Mouse (Mus musculus) heart, embryonic 12.5 days (tissue): Measurements from ENCODE around the gene Slc45a1. TPM values are rescaled to one million over a fixed set of nuclear protein-coding genes. Genes with fewer than 3 reads are reported as not detected.

Experiments
- ATAC-seq: fragments of 200-750 bp; cut with Nextera tagmentation; 2 replicates; pipeline ENCODE4 v1.8.0; 2017; ENCODE audit warnings: moderate TSS enrichment, moderate library complexity; ENCODE audit not compliant: insufficient number of reproducible peaks, low FRiP score
- H3K27ac ChIP-seq: fragments of 300-500 bp; sonication (generic); 2 replicates; pipeline ENCODE4 v1.5.1; 2016; ENCODE audit warnings: mild to moderate bottlenecking, moderate library complexity; ENCODE audit not compliant: poor library complexity, severe bottlenecking
- H3K27me3 ChIP-seq: fragments of 300-500 bp; sonication (generic); replicated peaks from 2 replicates; pipeline ENCODE4 v1.6.1; 2016; ENCODE audit warnings: mild to moderate bottlenecking, moderate library complexity
- H3K36me3 ChIP-seq: fragments of 300-500 bp; sonication (generic); 2 replicates; pipeline ENCODE4 v1.6.1; 2016; ENCODE audit warnings: mild to moderate bottlenecking, moderate library complexity
- H3K4me1 ChIP-seq: fragments of 300-500 bp; sonication (generic); replicated peaks from 2 replicates; pipeline ENCODE4 v1.6.1; 2016; ENCODE audit warnings: mild to moderate bottlenecking
- H3K4me2 ChIP-seq: fragments of 300-500 bp; sonication (generic); 2 replicates; pipeline ENCODE4 v1.6.1; 2016; ENCODE audit warnings: mild to moderate bottlenecking, moderate library complexity
- H3K4me3 ChIP-seq: fragments of 300-500 bp; sonication (generic); 2 replicates; pipeline ENCODE4 v1.5.1; 2016; ENCODE audit warnings: mild to moderate bottlenecking
- H3K9ac ChIP-seq: fragments of 300-500 bp; sonication (generic); 2 replicates; pipeline ENCODE4 v1.6.1; 2016; ENCODE audit warnings: mild to moderate bottlenecking, moderate library complexity
- H3K9me3 ChIP-seq: fragments of 300-500 bp; sonication (generic); replicated peaks from 2 replicates; pipeline ENCODE4 v1.6.1; 2016; ENCODE audit warnings: mild to moderate bottlenecking, moderate library complexity
- WGBS: fragments of 180-500 bp; shearing (Covaris S2); methylation state at CpG from one replicate; pipeline ENCODE4 v1.1.7; 2016; 5-methylcytosine and 5-hydroxymethylcytosine counted together
- polyA plus RNA-seq: library from polyadenylated mRNA; unstranded; fragments of >200 nt; fragmentation: Nextera tagmentation; extraction: Ambion mirVana; gene quantifications from 2 replicates; pipeline ENCODE4 v1.2.1, GENCODE M21; 2016

Slc45a1 gene
- polyA plus RNA-seq, 1 experiment from 2014 or later: not detected

- Histone ChIP-seq H3K9me3 (no peaks in the 10 kb centered on the region), H3K27ac (peak overlapping the region; percentile 11; the same call in 1 of the 2 replicates), H3K27me3 (no peaks in the 10 kb centered on the region), H3K9ac (0 out of 2 replicates have a peak overlapping the region, but pooled peaks have one; percentile 20), H3K4me3 (no peak overlapping the region), H3K4me2 (no peak overlapping the region), H3K36me3 (no peaks in the 10 kb centered on the region), H3K4me1 (peaks cover 67% of the 10 kb centered on the region)
- 55% methylated on average over 3 of the region's 3 CpGs for WGBS
- ATAC-seq: no peak
These were observed 61.2 kb downstream of the Slc45a1 start for GRCm38 (mm10) chr4:150590621-150591282.

GRCm38 (mm10) chr4:150588300-150588621, 63.7 kb downstream of the Slc45a1 start:
- Histone ChIP-seq H3K9ac (no peak overlapping the region), H3K27me3 (no peaks in the 10 kb centered on the region), H3K4me3 (no peak overlapping the region), H3K4me2 (no peak overlapping the region), H3K27ac (no peak overlapping the region), H3K9me3 (no peaks in the 10 kb centered on the region), H3K4me1 (peaks cover 74% of the 10 kb centered on the region), H3K36me3 (no peaks in the 10 kb centered on the region)
- WGBS: 69% methylated on average over 2 of the region's 2 CpGs
- ATAC-seq: no peak

- WGBS: 75% methylated on average over 8 of the region's 8 CpGs
- no peak overlapping the region for H3K4me2 ChIP-seq
- no peaks in the 10 kb centered on the region for H3K27me3 ChIP-seq
- ATAC-seq: no peak
- no peaks in the 10 kb centered on the region for H3K36me3 ChIP-seq
- no peak overlapping the region for H3K27ac ChIP-seq
- H3K9ac ChIP-seq: no peak overlapping the region
- no peak overlapping the region for H3K4me3 ChIP-seq
- no peaks in the 10 kb centered on the region for H3K9me3 ChIP-seq
- peaks cover 78% of the 10 kb centered on the region for H3K4me1 ChIP-seq
These were observed 64.2 kb downstream of the Slc45a1 start for GRCm38 (mm10) chr4:150587597-150588299.

GRCm38 (mm10) chr4:150586275-150586674, 65.7 kb downstream of the Slc45a1 start:
- 80% methylated on average over 5 of the region's 5 CpGs for WGBS
- H3K4me2 ChIP-seq: no peak overlapping the region
- no peak overlapping the region for H3K27ac ChIP-seq

GRCm38 (mm10) chr4:150585800-150586199, 66.2 kb downstream of the Slc45a1 start:
- no peak for ATAC-seq
- Histone ChIP-seq H3K4me2 (no peak overlapping the region), H3K9me3 (no peaks in the 10 kb centered on the region), H3K4me3 (no peak overlapping the region), H3K27ac (no peak overlapping the region), H3K36me3 (no peaks in the 10 kb centered on the region), H3K9ac (no peak overlapping the region), H3K27me3 (no peaks in the 10 kb centered on the region), H3K4me1 (peaks cover 78% of the 10 kb centered on the region)
- WGBS: 66% methylated on average over 2 of the region's 2 CpGs

More at GRCm38 (mm10) chr4:150586275-150586674, 65.7 kb downstream of the Slc45a1 start:
- Histone ChIP-seq H3K4me3 (no peak overlapping the region), H3K9ac (no peak overlapping the region), H3K4me1 (peaks cover 78% of the 10 kb centered on the region), H3K27me3 (no peaks in the 10 kb centered on the region), H3K9me3 (no peaks in the 10 kb centered on the region), H3K36me3 (no peaks in the 10 kb centered on the region)
- ATAC-seq: no peak

- peak overlapping the region; percentile 59 for H3K9ac ChIP-seq
- peaks cover 64% of the 10 kb centered on the region for H3K4me1 ChIP-seq
- peak overlapping the region; percentile 80 for H3K27ac ChIP-seq
- peak overlapping the region; percentile 14; the same call in 1 of the 2 replicates for H3K4me2 ChIP-seq
- WGBS: 64% methylated on average over 3 of the region's 3 CpGs
- H3K9me3 ChIP-seq: no peaks in the 10 kb centered on the region
- ATAC-seq: no peak
- H3K27me3 ChIP-seq: no peaks in the 10 kb centered on the region
- no peaks in the 10 kb centered on the region; the same call in 1 of the 2 replicates for H3K36me3 ChIP-seq
- H3K4me3 ChIP-seq: no peak overlapping the region
These were observed 68.2 kb downstream of the Slc45a1 start for GRCm38 (mm10) chr4:150583777-150584135.

- Histone ChIP-seq H3K9me3 (no peaks in the 10 kb centered on the region), H3K4me2 (peak overlapping the region; percentile 14; the same call in 1 of the 2 replicates), H3K4me3 (no peak overlapping the region), H3K9ac (peak overlapping the region; percentile 59), H3K4me1 (peaks cover 63% of the 10 kb centered on the region), H3K36me3 (no peaks in the 10 kb centered on the region; the same call in 1 of the 2 replicates), H3K27me3 (no peaks in the 10 kb centered on the region), H3K27ac (peak overlapping the region; percentile 80)
- no peak for ATAC-seq
- WGBS: 34% methylated on average over 13 of the region's 13 CpGs
These were observed 68.8 kb downstream of the Slc45a1 start for GRCm38 (mm10) chr4:150582966-150583776.

GRCm38 (mm10) chr4:150581931-150582723, 69.8 kb downstream of the Slc45a1 start:
- Histone ChIP-seq H3K27me3 (no peaks in the 10 kb centered on the region), H3K27ac (peak overlapping the region; percentile 80), H3K4me2 (no peak overlapping the region), H3K9me3 (no peaks in the 10 kb centered on the region), H3K9ac (peak overlapping the region; percentile 34; the same call in 1 of the 2 replicates), H3K4me3 (no peak overlapping the region), H3K4me1 (peaks cover 57% of the 10 kb centered on the region), H3K36me3 (no peaks in the 10 kb centered on the region; the same call in 1 of the 2 replicates)
- ATAC-seq: peak; percentile 47
- WGBS: 56% methylated on average over 10 of the region's 10 CpGs
